Mouse (Mus musculus): Measurements from ENCODE around the gene Ldlrad2. TPM values are rescaled to one million over a fixed set of nuclear protein-coding genes. Genes with fewer than 3 reads are reported as not detected.
"Not testable (repeated sequence)": the region's sequence is repeated elsewhere in the genome, so short reads cannot be mapped to it uniquely, and the experiment has no call there.

Ldlrad2 gene
- polyA plus RNA-seq, 1 experiment = not detected

DNA sequence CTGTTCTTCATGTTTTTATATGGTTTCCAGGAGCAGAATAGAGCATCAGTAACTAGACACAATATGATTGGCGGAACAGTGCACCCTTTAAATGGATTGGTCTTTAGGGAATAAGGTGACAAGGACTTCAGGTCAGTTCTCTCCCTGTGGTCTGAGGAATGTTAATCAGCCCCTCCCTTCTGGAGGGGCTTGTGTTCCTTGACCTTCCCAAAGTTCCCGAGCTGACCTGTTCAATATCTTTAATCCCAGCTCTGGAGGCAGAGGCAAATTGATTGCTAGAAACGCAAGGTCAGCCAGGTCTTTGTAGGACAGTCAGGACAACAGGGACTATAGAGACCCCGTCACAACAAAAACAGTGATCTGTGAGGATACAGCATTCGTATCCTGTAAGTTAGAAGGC lies 24.2 kb upstream of the Ldlrad2 start:
- no peak overlapping the region for H3K27ac ChIP-seq (ENCODE audit: insufficient read depth, low read depth, low read length)
- 93% methylated on average over 5 of the region's 5 CpGs for WGBS
- DNase-seq = no peak
- peaks cover 19% of the 10 kb centered on the region for H3K4me1 ChIP-seq (ENCODE audit: control insufficient read depth, insufficient read depth, low read length)
- no peaks in the 10 kb centered on the region for H3K27me3 ChIP-seq (replicated peaks; ENCODE audit: control insufficient read depth, insufficient read depth, low read length)
- H3K36me3 ChIP-seq (ENCODE audit: control insufficient read depth, insufficient read depth, low read length) = no peaks in the 10 kb centered on the region
- no peak overlapping the region for H3K4me3 ChIP-seq (ENCODE audit: insufficient read depth, low read depth, low read length)
- TF ChIP-seq CTCF (conservative IDR thresholded peaks at IDR 0.05; ENCODE audit: insufficient read depth, insufficient read length, low read depth, low read length) (no peak), POLR2A (IDR thresholded peaks at IDR 0.05; ENCODE audit: low read depth, low read length) (no peak)

DNA sequence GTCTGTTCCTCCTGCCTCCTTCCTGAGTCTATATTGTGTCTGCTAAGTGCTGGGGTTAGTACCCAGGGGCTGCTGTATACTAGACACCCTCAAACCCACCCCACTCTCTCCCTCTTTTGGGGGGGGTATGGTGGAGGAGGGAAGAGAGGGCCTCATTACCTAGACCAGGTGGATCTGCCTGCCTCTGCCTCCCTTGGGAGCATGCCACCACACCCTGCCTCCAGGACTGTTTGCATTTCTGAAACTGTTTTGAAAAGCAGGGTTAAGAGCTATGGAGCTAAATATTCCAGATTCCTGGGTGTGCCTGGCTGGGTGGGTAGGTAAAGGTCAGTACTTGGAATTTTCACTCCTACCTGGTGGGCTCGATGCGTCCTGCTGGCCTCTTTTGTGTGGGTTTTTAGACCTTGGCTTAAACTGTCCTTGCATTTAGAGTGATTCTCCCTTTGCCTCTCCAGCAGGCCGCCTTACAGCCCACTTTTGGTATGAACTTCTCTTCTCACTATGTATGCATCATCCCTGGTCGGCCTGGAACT lies 22.8 kb upstream of the Ldlrad2 start:
- DNase-seq = no peak
- TF ChIP-seq CTCF (conservative IDR thresholded peaks at IDR 0.05; ENCODE audit: insufficient read depth, insufficient read length, low read depth, low read length) (no peak), POLR2A (IDR thresholded peaks at IDR 0.05; ENCODE audit: low read depth, low read length) (no peak)
- no peak overlapping the region for H3K4me3 ChIP-seq (ENCODE audit: insufficient read depth, low read depth, low read length)
- H3K36me3 ChIP-seq (ENCODE audit: control insufficient read depth, insufficient read depth, low read length) = no peaks in the 10 kb centered on the region
- H3K27me3 ChIP-seq (replicated peaks; ENCODE audit: control insufficient read depth, insufficient read depth, low read length) = no peaks in the 10 kb centered on the region
- no peak overlapping the region for H3K27ac ChIP-seq (ENCODE audit: insufficient read depth, low read depth, low read length)
- WGBS = 91% methylated on average over 4 of the region's 4 CpGs
- peaks cover 19% of the 10 kb centered on the region for H3K4me1 ChIP-seq (ENCODE audit: control insufficient read depth, insufficient read depth, low read length)

DNA sequence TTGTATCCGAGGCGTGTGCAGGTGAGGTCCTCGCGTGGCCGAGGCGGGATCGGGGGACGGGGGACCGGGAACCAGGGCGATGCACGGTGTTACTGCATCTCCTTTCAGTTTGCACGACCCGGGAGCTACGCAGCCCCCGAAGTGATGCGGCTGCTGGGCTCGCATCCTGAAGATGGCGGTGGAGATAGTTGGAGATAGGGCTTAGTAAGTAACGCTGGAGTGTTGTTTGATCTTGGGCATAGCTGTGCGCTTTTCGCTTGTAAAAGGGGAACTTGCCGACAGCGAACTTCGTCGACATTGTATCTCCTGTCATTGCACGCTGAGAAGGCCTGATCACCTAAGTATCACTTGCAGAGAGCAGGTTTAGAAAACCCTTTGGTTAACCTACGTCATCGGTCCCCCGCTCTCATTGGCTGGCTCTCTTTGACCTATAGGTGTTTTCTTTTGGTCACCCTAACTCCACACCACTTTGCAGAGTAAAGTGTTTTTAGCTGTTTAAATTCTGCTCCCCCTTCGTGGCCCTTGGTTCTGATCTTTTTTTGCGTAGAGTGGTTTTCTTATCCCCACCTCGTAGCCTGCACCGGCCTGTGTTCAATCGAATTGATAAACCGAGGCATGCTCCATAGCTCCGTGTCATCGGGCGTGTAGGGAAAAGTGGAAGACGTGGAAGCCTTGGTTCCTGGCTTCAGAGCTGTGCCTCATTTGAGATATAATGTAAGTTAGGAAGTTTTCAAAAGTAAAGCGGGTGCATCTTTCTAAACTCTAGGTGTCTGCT lies 20.3 kb upstream of the Ldlrad2 start:
- DNase-seq = peak; percentile 53
- 2% methylated on average over 40 of the region's 40 CpGs for WGBS
- no peak for TF ChIP-seq CTCF (conservative IDR thresholded peaks at IDR 0.05; ENCODE audit: insufficient read depth, insufficient read length, low read depth, low read length)
- no peak for TF ChIP-seq POLR2A (IDR thresholded peaks at IDR 0.05; ENCODE audit: low read depth, low read length)
- peak overlapping the region; percentile 67 for H3K27ac ChIP-seq (ENCODE audit: insufficient read depth, low read depth, low read length)
- peak overlapping the region; percentile 92 for H3K4me3 ChIP-seq (ENCODE audit: insufficient read depth, low read depth, low read length)
- no peaks in the 10 kb centered on the region for H3K27me3 ChIP-seq (replicated peaks; ENCODE audit: control insufficient read depth, insufficient read depth, low read length)
- no peaks in the 10 kb centered on the region for H3K36me3 ChIP-seq (ENCODE audit: control insufficient read depth, insufficient read depth, low read length)
- peaks cover 15% of the 10 kb centered on the region for H3K4me1 ChIP-seq (ENCODE audit: control insufficient read depth, insufficient read depth, low read length)

GRCm38 (mm10) chr4:137593601-137594495 lies 19.5 kb upstream of the Ldlrad2 start, which contains the start of gene Usp48:
TSS of gene Usp48 (plus strand) at chr4:137593755.
- H3K27ac ChIP-seq (ENCODE audit: insufficient read depth, low read depth, low read length) = peak within 1 kb of the TSS; percentile 97
- under 1% methylated on average over 91 of the region's 92 CpGs for WGBS

DNA sequence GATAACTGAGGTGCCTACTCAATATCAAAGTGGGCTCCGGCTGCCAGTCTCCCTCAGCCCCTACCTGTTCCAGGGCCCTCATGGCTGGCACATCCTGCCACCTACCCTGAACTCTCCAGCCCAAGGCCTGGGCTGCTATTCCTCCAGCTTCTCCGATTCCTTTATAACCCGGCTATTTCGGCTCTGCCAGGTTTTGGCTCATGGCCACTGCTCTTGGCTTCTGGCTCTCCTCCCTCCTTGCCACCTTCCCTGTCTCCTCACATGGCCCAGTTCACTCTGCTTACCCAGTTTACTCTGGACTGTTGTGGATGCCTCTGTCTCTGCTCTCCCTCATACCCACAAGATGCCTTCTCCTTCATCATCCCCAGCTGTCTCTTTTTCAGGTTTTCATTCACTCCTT lies 16.6 kb upstream of the Ldlrad2 start:
- Histone ChIP-seq H3K4me1 (ENCODE audit: control insufficient read depth, insufficient read depth, low read length) (no peaks in the 10 kb centered on the region; the same call in 1 of the 2 replicates), H3K27ac (ENCODE audit: insufficient read depth, low read depth, low read length) (no peak overlapping the region), H3K27me3 (replicated peaks; ENCODE audit: control insufficient read depth, insufficient read depth, low read length) (no peaks in the 10 kb centered on the region), H3K4me3 (ENCODE audit: insufficient read depth, low read depth, low read length) (no peak overlapping the region), H3K36me3 (ENCODE audit: control insufficient read depth, insufficient read depth, low read length) (no peaks in the 10 kb centered on the region)
- no peak for TF ChIP-seq POLR2A (IDR thresholded peaks at IDR 0.05; ENCODE audit: low read depth, low read length)
- DNase-seq = no peak
- 75% methylated on average over 4 of the region's 4 CpGs for WGBS

More at GRCm38 (mm10) chr4:137593601-137594495, 19.5 kb upstream of the Ldlrad2 start, which contains the start of gene Usp48:
- peak within 1 kb of the TSS; percentile 92 for H3K4me3 ChIP-seq (ENCODE audit: insufficient read depth, low read depth, low read length)
- TF ChIP-seq CTCF (conservative IDR thresholded peaks at IDR 0.05; ENCODE audit: insufficient read depth, insufficient read length, low read depth, low read length) (no peak), POLR2A (IDR thresholded peaks at IDR 0.05; ENCODE audit: low read depth, low read length) (peak; percentile 75)
- H3K36me3 ChIP-seq (ENCODE audit: control insufficient read depth, insufficient read depth, low read length) = no peaks in the 10 kb centered on the region
- DNase-seq = peak; percentile 99
- H3K27me3 ChIP-seq (replicated peaks; ENCODE audit: control insufficient read depth, insufficient read depth, low read length) = no peaks in the 10 kb centered on the region
- peaks cover 7% of the 10 kb centered on the region for H3K4me1 ChIP-seq (ENCODE audit: control insufficient read depth, insufficient read depth, low read length)

- Histone ChIP-seq H3K27me3 (replicated peaks; ENCODE audit: control insufficient read depth, insufficient read depth, low read length) (no peaks in the 10 kb centered on the region), H3K4me1 (ENCODE audit: control insufficient read depth, insufficient read depth, low read length) (no peaks in the 10 kb centered on the region), H3K27ac (ENCODE audit: insufficient read depth, low read depth, low read length) (no peak overlapping the region), H3K36me3 (ENCODE audit: control insufficient read depth, insufficient read depth, low read length) (no peaks in the 10 kb centered on the region), H3K4me3 (ENCODE audit: insufficient read depth, low read depth, low read length) (no peak overlapping the region)
- WGBS = 92% methylated on average over 3 of the region's 3 CpGs
- DNase-seq = no peak
- TF ChIP-seq POLR2A (IDR thresholded peaks at IDR 0.05; ENCODE audit: low read depth, low read length) (no peak), CTCF (conservative IDR thresholded peaks at IDR 0.05; ENCODE audit: insufficient read depth, insufficient read length, low read depth, low read length) (no peak)
These were observed 15.2 kb upstream of the Ldlrad2 start for GRCm38 (mm10) chr4:137589586-137589985.

DNA sequence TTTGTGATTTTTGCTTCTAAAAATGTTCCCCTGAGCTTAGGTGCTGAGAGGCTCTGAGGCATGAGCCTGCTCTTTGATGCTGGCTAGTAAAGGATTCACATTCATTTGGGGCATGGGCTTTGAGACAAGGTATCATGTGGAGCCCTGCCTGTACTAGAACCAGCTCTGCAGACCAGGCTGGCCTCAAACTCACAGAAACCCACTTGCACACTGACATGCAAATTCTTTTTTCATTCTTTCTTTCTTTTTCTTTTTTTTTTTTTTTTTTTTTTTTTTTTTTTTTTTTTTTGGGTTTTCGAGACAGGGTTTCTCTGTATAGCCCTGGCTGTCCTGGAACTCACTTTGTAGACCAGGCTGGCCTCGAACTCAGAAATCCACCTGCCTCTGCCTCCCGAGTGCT lies 14.7 kb upstream of the Ldlrad2 start:
- 82% methylated on average over 2 of the region's 3 CpGs for WGBS
- H3K27ac ChIP-seq (ENCODE audit: insufficient read depth, low read depth, low read length); H3K36me3 ChIP-seq (ENCODE audit: control insufficient read depth, insufficient read depth, low read length); H3K4me1 ChIP-seq (ENCODE audit: control insufficient read depth, insufficient read depth, low read length); H3K4me3 ChIP-seq (ENCODE audit: insufficient read depth, low read depth, low read length); DNase-seq; H3K27me3 ChIP-seq (replicated peaks; ENCODE audit: control insufficient read depth, insufficient read depth, low read length): not testable (repeated sequence)

Measured in kidney, adult 2 months (tissue).